Mouse (Mus musculus) C2C12 (cell line): ENCODE data around the gene Setmar. TPM values are rescaled to one million over a fixed set of nuclear protein-coding genes. Genes with fewer than 3 reads are reported as not detected.

Experiments
- H3K27me3 ChIP-seq: one replicate; pipeline ENCODE4 v1.6.1; 2011; ENCODE audit not compliant: control insufficient read depth, insufficient read depth, insufficient read length
- H3K36me3 ChIP-seq: one replicate; pipeline ENCODE4 v1.6.1; 2011; ENCODE audit not compliant: control insufficient read depth, insufficient read depth
- H3K4me3 ChIP-seq: one replicate; pipeline ENCODE4 v1.5.1; 2011; ENCODE audit warnings: mild to moderate bottlenecking, control low read depth; ENCODE audit not compliant: poor library complexity, insufficient read depth, severe bottlenecking
- H3K79me2 ChIP-seq: one replicate; pipeline ENCODE4 v1.6.1; 2011; ENCODE audit not compliant: control insufficient read depth, insufficient read depth
- H3K79me3 ChIP-seq: one replicate; pipeline ENCODE4 v1.6.1; 2011; ENCODE audit warnings: low read depth, control low read depth
- H3ac ChIP-seq: one replicate; pipeline ENCODE3; 2011; ENCODE audit warnings: low read depth; ENCODE audit not compliant: control insufficient read depth, insufficient read length
- MYOG ChIP-seq: IDR thresholded peaks from one replicate; pipeline ENCODE4 v1.6.1; 2011; ENCODE audit not compliant: control insufficient read depth, insufficient read length; ENCODE audit errors: extremely low read depth
- USF1 ChIP-seq: IDR thresholded peaks from one replicate; pipeline ENCODE4 v1.6.1; 2011; ENCODE audit warnings: low read depth, mild to moderate bottlenecking, control low read depth, moderate library complexity
- polyA plus RNA-seq: library from polyadenylated mRNA; unstranded; fragments of >200 nt; fragmentation: generic; extraction: Trizol; gene quantifications from one replicate; pipeline ENCODE4 v1.2.1, GENCODE M21; 2012; ENCODE audit warnings: missing spikeins

The Setmar gene
- polyA plus RNA-seq, 1 experiment: 1.2 TPM

DNA sequence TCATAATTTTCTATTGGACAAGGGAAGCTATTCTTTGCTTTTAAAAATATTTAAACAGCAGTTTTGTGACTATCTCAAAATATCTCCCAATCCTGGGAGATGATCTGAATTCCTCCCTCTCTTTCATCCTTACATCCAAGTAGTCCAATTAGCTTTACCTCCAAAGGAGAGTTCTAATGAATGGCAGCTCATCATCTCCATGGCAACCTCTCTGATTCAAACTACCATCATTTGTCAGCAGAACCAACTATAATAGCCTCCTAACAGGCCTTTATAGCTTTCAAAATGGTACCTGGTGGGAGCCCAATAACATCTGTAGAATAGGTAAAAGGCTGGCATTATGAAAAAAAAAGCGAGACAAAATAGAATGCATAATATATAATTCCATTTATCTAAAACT lies 60.6 kb downstream of the Setmar start:
- Histone ChIP-seq H3K79me2 (no peaks in the 10 kb centered on the region), H3ac (no peak overlapping the region), H3K27me3 (no peaks in the 10 kb centered on the region), H3K36me3 (no peaks in the 10 kb centered on the region), H3K79me3 (no peaks in the 10 kb centered on the region), H3K4me3 (no peak overlapping the region)
- TF ChIP-seq MYOG: no peak

DNA sequence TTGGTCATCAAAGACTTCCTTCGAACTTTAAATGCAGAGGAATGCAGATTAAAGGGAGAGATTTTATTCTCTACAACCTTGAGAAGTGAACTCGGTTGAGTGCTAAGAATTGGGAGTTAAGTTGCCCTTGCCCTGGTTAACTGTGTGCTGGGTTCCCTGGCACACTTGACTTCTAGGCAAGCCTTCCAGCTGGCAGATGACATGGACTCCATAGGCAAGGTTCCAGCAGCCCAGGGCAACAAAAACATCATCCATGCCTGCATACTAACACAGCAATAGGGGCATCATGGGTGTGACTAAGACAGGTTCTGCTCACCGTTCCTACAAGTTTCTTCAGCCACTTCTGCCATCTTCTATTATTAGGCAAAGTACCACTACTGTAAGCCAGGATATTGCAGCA lies 61.8 kb downstream of the Setmar start:
- Histone ChIP-seq H3K79me2 (no peaks in the 10 kb centered on the region), H3K79me3 (no peaks in the 10 kb centered on the region), H3ac (no peak overlapping the region), H3K36me3 (no peaks in the 10 kb centered on the region), H3K4me3 (no peak overlapping the region), H3K27me3 (no peaks in the 10 kb centered on the region)
- TF ChIP-seq USF1: no peak

Other genes starting within 250 kb of the Setmar start
- 19.6 TPM for gene Sumf1, start 120.5 kb downstream of the Setmar start, polyA plus RNA-seq
- gene Itpr1, start 148.1 kb downstream of the Setmar start, polyA plus RNA-seq: 4.9 TPM